Mouse (Mus musculus): ENCODE measurements around the gene Acox3.

Acox3 gene

GRCm38 (mm10) chr5:35648230-35648629 lies 65.4 kb downstream of the Acox3 start:
- no peak for DNase-seq (ENCODE audit: low spot score in 2 of 2)

DNA sequence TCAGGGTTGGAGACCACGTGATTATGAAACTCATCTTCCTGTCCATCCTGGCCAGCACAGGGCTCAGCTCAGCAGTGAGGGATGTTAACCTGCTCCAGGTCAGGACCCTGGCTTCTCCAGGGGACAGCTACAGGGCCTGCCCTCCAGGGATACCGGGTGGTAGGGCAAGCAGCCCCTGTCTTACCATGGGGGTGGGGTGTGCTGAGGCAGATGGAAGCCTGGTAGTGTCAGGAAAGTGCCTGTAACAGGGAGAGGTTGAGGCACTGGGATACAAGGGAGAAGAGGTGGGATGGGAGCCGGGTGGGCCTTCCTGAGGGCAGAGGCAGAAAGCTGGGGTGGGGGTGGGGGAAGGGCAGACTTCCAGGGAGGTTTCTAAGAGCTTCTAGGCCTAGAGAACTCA lies 69.5 kb downstream of the Acox3 start:
- DNase-seq (ENCODE audit: low spot score in 2 of 2) = no peak

DNA sequence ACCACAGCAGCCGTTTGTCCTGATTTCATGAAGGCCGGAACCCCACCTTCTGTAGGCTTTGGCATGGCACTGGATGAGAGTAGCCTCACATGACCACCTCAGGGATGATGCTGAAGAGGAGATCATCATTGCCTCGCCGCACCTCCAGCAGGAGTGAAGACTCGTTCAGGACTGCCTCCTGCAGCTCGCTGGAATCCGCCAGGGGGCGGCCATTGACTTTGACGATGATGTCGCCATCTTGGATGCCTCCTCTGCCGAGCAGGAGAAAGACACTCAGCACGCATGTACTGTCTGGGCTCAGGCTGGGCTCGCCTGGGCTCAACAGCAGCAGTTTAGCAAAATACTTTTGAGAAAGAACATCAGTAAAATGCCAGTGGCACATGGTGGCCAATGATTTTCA lies 70.0 kb downstream of the Acox3 start:
- no peak for DNase-seq (ENCODE audit: low spot score in 2 of 2)

GRCm38 (mm10) chr5:35653743-35654395 lies 71.0 kb downstream of the Acox3 start:
- no peak for DNase-seq (ENCODE audit: low spot score in 2 of 2)

DNA sequence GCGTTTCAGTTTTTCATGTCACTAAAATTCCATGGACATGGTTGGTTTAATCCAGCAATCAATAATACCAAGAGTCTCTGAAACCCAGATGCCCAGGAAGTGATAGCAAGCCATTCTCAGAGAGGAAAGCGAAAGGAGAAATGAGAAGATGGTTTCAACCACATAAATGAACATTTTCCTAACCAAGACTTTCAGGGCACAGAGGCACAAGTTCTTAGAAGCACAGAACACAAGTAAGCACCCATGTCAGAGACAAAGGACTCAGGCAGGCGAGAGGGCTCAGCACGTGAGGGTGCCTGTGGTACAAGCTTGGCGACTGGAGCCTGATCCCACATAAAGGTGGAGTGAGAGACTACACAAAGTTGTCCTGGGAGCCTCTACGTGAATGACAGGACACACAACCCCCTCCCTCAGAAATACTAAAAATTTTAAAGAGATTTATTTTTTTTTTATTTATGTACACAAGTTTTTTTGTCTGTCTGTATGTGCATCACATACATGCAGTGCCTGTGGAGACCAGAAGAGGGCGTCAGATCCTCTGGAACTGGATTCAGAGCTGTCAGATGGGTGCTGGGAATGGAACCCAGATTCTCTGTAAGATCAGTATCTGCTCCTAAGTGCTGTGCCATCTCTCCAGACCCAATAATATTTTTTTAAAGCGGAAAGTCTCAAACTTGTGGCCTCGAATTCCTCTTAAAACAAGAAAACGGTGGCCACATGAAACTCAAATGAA lies 73.1 kb downstream of the Acox3 start:
- DNase-seq (ENCODE audit: low spot score in 2 of 2) = no peak

- DNase-seq (ENCODE audit: low spot score in 2 of 2) = no peak
These were observed 76.7 kb downstream of the Acox3 start for GRCm38 (mm10) chr5:35659503-35659902.

DNA sequence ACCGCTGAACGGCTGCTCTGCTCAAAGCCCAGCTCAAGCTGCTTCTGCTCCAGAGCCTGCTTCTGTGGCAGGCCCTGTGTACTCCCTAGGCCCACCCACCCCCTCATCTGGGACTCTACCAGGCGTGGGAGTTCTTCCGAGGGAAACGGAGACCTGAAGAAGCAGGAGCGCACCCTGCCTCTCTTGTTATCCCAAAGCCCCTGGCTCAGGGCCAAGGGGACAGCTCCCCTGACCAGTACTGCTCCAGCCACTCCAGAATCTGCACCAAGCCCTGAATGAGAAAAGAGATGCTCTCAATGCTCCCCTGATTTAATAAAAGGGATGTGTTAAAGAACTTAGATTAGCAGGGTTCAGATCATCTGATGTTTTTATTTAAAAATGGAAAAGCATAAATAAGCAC lies 78.4 kb downstream of the Acox3 start:
- DNase-seq (ENCODE audit: low spot score in 2 of 2) = no peak

GRCm38 (mm10) chr5:35662021-35662545 lies 79.2 kb downstream of the Acox3 start:
- no peak for DNase-seq (ENCODE audit: low spot score in 2 of 2)
